Mouse (Mus musculus) embryo, embryonic 9.5 days (tissue): ENCODE results near the gene Tmem37.

Source experiments
- DNase-seq: peaks from one replicate; pipeline ENCODE4 v3.0.0-alpha.2; 2017; ENCODE audit errors: extremely low spot score

The Tmem37 gene

DNA sequence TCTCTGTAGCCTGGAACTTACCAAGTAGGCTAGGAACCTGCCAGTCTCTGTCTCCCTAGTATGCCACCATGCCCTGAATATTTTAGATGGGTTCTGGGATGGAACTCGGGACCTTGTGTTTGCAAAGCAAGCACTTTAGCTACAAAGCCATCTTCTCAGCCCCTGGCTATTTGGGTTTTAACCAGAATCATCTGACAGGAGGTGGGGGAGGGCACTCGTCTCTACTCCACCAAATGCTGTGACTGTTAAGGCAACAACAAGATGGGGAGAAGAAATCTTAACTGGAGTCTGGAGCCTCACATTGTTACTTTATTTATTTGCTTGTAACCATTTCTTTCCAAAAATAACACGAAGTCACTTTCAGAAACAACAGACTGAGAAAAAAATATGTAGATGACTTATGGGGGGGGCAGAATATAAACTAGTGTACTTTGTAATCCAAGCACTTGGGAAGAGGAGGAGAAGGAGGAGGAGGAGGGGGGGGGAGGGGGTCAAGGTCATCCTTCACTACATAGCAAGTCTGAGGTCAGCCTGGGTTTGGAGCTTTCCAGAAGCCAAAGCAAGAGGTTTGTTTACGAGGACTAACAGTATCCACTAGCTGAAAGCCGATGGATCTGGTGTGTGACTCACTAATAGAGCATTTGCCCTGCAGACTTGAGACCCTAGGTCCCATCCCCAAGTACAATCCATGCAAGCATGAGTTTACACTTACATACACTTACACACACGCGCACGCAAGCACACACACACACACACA, 16.0 kb downstream of the Tmem37 start:
- DNase-seq = no peak

DNA sequence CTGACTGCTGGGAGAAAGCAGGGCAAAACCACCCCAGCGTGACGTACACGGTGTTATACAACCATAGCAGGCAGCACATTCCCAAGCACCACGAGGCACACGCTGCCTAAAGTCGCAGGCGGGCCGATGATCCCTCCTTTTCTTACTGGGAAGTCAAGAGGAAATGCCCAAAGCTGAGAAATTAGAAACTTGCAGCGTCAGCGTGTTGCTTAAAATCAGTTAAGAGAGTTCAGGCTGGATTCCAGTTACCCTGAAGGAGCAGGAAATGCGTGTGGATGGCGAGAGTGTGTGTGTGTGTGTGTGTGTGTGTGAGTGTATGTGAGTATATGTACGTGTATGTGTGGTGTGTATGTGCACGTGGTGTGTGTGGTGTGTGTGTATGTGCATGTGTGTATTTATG, 16.8 kb downstream of the Tmem37 start:
- no peak for DNase-seq

DNA sequence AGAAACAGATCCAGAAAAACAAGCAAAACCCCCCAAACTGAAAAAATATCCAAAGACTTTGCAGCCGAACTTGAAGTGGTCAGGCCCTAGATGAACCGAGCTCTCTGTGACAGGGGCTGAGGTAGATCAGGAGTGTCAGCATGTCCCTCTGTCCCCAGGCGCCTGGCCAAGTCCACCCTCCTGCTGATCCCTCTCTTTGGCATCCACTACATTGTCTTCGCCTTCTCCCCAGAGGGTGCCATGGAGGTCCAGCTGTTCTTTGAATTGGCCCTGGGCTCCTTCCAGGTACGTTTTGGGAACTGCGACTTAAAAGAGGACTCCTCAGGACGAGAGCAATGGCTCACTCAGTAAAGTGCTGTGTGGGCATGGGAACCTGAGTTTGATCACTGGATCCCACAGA, 17.6 kb downstream of the Tmem37 start:
- DNase-seq = no peak

DNA sequence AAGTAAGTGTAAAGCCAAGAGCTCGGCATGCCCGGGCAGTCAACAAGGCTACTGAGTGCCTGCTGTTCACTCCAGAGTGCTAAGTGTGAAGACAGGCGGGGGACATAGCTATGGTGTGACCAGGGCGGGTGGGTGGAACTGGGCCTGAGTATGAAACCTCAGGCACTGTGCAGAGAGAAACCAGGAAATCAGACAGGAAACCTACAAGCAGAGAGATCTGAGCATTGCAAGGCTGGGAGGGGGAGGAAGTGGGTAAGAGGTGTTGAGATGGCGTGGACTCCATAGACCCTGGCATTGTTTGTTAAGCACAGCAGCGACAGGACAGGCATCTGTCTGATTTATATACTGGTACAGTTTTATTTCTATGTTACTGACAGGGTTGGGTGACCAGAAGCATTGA, 18.4 kb downstream of the Tmem37 start:
- DNase-seq = no peak

DNA sequence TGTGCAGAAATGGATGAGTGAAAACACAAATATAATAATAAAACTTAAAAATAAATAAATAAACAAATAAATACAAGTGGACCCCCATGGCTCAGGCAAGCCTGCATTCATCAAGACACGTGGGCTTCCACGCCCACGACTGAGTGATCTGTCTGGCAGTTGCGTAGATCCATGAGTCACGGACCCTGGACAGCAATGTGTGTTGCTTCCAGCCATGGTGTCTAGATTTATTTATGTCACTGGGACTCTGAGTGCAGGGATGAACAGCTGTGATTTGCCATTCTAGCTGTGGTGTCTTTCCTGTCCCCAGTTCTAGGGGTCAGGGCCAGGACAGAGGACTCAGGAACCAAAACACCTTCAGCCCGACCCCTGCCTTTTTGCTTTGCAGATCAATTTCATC, 18.9 kb downstream of the Tmem37 start:
- DNase-seq = no peak

DNA sequence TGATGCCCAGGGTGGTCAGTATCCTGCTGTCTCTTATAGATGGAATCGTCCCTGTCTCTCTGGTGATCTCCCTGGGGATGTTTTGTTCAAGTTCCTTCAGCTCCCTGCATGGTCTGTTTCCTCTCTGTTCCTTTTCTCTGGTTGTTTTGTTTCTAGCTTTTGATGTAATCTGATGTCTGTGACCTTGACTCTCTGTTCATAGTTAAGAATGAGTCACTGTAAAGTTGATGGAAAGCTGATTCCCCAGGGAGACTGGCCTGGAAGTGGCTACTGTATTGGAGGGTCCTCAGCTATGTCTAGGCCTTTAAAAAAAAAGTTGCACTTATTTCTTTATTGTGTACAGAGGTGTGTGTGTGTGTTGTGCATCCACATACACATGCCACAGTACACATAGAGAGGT, 22.8 kb downstream of the Tmem37 start:
- DNase-seq = no peak

DNA sequence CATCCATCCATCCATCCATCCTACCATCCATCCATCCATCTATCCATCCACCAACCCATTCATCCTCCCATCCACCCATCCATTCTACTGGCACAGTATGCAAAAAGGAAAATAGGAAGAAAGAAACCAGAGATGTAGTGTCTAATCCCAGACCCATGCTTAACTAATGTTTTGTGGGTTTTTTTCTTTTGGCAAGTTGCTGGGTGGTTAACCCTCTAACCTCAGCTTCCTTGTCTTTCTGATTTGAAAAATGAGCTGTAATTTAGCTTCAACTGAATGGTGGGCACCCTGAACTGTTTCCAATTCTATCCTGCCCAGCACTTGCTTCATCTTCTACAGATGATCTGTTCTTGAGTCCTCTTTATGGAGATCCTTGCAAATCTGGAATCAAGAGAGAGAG, 26.5 kb downstream of the Tmem37 start:
- no peak for DNase-seq

DNA sequence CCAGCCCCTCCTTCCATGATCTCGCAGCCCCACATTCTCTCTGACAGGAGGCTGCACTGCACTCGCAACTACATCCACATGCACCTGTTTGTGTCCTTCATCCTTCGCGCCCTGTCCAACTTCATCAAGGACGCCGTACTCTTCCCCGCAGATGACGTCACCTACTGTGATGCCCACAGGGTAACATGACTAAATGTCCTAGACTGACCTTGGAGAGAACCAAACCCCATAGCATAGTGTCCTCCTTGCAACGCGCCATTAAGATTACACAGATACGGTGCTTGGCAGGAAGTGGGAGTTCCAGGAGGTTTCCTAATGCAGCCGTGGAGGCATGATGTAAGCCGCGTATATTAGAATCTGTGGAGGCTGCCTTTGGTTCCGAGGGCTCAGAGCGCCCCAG, 29.3 kb downstream of the Tmem37 start:
- DNase-seq = no peak

DNA sequence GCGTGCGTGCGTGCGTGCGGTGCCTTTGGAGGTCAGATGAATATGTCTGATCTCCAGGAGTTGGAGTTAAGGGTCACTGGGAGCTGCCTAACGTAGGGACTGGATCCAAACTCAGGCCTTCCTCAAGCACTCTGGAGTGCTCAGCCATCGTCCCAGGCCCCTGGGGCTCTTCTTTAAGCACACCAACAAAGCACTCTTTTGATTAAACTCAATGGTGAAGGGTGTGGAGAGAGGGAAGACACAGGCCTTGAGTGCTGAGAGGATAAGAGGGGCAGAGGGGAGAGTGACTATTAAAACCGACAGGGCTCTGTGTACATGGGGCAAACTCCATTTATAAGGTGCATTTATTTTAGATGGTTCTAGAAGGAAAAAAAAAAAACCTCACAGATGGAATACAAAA, 31.5 kb downstream of the Tmem37 start:
- no peak for DNase-seq

DNA sequence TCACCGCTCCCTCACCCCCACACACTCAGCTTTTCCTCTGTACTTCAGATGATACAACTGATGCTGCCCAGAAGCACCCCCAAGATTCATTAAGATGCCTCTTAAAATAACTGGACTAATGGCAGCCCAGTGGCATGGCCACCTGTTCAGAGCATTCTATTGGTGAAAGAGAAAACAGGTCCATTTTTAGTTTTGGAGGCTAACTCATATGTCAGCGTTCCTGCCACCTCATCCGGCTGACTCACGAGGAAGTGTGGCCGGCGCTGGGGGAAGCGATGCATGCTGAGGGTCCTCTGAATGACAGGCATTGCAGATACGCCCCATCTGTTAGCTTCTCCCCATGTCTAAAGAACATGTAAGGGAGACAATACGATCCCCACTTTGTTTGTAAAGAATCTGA, 35.3 kb downstream of the Tmem37 start:
- no peak for DNase-seq

DNA sequence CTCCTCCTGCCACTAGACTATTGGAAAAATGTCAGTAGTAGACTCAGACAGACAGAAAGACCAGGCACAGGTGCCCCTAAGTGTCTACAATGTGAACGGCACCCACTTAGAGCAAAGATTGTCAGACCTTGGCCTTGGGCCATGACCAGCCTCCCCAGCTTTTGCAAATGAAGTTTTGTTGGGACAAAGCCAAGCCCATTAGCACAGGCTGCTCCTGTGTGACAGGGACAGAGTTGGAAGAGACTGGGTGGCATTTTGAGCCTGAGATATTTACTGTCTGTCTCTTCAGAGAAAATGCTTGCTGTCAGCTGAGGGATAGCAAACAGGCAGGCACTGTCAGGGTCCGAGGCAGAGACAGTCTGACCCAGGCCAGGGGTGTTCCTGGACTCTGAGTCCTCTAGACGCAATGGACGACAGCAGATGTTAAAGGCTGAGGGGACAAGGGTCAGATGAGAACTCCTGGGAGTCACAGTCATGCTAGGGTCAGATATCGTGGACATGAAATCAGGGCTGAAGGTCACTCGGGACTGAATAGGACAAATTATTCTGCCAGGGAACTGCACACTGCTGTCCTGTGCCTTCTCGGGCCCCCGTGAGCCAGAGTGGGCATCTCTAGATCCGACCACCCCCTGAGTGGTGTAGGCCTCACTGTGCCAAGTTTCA, 36.7 kb downstream of the Tmem37 start:
- no peak for DNase-seq

DNA sequence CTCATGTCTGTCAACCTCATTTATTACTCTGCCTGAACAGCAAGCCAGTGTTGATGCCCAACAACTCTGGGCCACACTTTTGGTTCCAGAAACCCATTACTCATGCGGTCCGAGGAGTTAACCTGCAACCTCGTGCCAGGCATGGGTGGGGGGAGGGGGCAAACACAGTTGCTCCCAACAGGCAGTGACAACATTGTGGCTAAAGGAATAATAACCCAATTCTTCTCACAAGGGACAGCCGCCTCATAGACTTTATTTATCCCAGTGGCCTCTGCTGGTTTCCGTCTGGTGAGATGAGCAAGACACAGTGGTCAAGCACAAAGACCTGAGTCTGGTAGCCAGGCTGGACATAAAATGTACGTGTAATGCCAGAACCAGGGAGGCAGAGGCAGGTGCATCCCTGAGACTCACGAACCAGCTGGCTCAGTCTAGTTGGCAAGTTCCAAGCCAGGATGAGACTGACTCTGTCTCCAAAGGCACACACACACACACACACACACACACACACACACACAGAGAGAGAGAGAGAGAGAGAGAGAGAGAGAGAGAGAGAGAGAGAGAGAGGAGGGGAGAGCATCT, 38.3 kb downstream of the Tmem37 start:
- no peak for DNase-seq

DNA sequence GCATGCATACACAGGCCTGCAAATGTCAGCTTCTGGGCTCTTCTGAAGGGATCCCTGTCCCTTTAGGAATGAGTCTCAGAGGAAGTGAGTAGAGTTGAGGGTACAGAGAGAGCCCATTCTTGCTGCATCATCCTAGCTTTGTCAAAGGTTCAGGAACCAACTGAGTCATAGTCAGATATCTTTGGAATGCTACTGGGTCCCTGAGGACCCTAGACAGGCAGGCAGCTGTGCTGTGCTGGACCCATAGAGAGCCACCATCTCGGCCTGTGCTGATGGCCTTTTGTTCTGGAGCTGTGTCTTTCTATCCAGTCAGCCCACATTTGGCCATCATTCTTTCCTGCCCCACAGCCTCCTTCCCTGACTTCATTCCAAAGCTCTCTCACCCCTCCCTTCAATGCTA, 39.1 kb downstream of the Tmem37 start:
- no peak for DNase-seq

DNA sequence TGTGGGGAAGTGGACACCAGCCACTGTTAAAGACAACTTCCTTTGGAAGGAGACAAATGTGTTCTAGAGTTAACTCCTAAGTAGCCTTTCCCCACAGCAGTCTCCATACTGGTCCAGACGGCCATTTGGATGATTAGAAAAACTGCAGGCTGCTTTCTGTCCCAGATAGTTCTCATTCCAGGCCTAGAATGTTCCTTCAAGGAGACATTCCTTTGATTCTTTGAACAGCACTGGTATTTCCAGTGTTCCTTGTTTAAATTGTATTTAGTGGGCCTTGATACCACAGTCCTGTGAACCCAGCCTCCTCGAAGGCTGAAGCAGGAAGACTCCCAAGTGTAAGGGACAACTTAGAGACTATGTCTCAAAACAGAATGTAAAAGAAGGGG, 40.4 kb downstream of the Tmem37 start:
- DNase-seq = no peak

DNA sequence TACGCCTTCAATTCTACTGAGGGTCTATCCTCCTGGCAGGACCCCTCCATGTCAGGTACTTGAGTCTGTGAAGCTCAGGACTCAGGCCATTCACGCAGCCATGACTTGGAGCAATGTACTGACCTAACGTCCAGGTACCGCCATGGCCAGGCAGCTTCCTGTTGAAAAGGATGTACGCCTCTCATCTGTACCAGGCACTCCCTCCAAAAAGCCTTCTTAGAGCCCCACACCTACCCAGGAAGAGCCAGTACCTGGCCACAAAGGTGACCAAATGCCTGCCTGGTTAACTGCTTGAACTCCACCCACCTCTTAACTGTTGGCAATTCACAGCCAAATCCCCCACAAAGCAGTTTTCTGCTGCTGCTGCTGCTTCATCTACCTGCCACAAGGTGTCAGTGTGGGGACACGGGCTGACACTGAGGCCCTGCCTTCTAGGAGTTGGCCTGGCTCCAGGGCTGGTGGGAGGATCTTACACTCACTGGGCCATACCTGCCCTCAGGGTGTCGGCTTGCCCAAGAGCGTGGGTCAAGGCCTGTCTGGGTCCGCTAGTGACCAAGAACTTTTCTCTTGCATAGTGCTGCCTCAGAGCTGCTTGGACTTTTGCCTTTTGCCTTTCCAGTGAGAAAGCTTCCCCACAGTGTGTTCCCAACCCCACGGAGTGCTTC, 40.9 kb downstream of the Tmem37 start:
- DNase-seq = peak; percentile 59

DNA sequence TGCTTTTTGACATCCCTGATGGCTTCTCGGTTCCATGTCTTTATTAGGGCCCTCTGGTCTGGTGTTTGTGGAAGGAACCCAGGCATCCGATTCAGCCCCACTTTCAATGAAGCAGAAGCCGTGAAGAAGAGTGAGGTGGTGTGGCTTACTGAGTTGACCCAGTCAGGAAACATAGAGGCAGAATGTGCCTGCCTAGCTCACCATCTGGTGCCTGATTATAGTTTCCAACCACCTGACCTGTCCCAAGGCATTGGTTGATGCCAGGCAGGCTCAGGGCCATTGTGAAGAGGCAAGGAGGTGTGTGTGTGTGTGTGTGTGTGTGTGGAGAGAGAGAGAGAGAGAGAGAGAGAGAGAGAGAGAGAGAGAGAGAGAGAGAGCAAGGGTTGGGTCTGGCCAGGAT, 43.4 kb downstream of the Tmem37 start:
- DNase-seq = no peak

DNA sequence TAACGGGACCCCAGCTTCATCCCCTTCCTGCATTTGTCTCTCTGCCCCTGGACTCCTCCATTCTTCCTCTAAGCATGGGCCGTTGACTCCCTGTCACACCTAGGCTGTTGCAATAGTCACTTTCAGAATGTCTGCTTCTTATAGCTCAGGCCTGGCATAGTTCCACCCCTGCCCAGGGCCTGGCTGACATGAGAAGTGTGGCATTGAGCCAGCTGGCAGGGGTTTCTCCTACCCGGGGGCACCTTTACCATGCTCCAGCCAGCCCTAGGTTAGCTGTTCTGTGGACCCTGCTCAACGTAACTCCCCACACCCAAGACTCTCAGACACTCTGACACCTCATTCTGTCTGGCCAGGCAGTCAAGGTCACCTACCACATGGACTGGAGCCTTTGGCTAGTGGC, 46.2 kb downstream of the Tmem37 start:
- no peak for DNase-seq

DNA sequence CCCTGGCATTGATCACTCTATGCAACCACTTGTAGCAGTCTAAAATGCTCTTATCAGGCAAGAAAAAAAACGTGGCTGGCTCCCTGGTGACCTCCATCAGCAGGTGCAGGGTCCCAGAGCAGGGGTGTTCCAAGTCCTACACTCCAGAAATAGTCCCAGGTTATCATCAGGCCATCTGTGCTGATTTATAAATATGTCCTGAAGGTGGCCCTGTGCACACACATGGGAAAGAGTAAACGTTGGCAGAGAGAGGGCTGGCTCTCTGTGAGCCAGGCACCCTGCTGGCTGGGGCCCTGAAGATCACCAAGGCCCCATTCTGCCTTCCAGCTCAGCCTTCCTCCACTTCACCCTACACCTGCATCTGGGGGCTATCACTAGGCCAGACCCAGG, 48.8 kb downstream of the Tmem37 start:
- DNase-seq = no peak

DNA sequence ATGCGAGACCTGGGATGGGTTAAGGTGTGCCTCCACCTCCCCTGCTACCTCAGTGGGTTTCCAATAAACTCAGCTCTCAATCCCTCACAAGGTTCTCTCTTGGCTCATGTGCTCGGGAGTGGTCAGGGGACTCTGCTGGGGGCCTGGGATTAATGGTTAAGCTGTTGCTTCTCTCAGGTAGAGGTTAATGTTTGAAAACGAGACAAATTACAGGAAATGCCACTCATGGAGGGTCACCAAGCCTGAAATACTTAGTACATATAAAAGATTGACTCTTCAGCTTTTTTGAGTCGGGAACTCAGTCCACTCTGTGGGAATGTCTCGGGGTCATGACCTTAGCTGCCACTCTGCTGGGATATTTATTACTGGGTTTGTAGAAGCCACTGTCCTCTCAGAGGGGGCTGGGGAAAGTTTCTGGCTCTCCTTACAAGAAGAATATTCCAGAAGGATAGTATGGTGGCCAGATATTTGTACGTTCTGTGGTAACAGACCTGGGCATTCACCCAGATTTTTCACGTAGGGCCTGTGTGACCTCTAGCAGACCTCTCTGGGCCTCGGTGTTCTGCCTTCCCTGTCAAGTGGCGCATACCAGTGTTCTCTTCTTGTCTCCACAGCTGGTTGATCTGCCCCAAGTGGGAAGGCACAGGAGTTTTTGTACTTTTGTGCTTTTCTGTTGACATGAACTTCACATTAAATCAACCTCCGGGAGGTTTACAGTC, 49.4 kb downstream of the Tmem37 start:
- DNase-seq = peak; percentile 22

DNA sequence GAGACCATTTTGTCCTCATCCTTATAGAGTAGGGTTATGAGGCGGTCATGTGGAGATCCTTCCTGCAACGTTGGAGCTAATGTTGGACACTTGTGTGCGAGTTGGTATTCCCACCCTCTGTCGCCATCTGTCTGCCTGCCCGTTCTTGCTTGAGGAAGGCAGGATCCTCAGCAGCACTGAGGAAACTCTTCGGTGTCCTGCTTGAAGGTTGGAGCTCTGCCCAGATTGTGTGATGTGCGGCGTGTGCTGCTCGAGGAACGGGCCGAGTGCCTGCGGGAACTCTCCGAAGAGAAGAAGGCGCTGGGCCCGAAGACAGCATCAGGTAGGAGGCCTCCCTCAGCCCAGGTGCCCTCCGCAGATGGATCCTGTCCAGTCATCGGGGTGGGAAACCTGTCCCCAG, 51.9 kb downstream of the Tmem37 start:
- DNase-seq = no peak

DNA sequence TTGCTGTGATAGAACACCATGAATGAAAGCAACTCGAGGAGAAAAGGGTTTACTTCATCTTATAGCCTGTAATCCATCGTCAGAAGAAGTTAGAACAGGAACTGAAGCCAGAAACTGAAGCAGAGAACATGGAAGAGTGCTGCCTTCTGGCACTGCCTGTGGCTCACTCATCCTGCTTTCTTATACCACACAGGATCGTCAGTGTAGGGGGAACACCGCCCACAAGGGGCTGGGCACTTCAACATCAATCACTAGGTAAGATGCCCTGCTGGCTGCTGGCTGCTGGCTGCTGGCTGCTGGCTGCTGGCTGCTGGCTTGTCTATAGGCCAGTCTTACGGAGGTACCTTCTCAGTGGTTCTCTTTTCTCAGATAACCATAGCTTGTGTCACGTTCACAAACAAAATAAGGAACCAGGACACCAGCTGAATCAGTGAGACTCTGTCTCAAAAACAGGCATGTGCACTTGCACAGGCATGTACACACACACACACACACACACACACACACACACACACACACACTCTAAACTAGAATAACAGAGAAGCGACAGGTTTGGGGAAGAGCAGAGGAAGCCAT, 53.5 kb downstream of the Tmem37 start:
- DNase-seq = no peak

DNA sequence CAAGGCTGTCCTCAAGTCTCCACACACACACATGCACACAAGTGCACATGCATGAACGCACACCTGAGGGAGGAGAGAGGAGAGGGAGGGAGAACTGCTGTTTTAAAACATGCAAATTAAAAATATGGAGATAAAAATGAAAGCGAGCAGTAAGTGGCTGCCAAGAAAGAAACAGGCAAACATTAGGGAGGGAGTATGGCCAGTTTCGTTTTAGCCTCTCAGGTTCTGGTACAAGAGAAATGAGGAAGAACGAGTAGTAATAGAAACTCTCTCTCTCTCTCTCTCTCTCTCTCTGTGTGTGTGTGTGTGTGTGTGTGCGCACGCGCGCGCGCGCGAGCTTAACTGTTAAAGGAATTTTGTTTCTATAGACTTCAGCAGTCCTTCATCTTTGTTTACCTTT, 54.4 kb downstream of the Tmem37 start:
- no peak for DNase-seq
